Mouse (Mus musculus) liver, adult (tissue): ENCODE data around the gene B4galnt3.

ENCODE experiments used
- GATA4 ChIP-seq: IDR thresholded peaks from 2 replicates; pipeline ENCODE4 v1.6.1; 2014; ENCODE audit warnings: mild to moderate bottlenecking, low read length; ENCODE audit not compliant: insufficient replicate concordance

The B4galnt3 gene

DNA sequence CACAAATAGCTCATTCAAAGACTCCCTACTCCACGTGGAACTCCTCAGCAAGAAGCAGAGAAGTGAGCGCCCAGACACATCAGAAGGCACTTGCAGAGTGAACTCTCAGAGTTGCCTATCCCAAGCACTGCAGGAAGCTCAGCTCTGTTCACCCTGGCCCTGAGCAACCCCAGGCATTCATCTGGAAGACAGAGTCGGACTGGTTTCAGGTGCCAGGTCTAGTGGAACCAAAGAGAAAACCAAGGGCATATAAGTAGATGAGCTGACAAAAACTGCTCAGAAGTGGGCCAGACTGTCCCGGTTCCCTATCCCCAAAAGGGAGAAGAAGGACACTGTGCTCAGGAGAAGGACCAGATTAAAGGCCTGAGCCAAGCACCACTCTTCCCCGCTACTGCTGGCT lies 44.5 kb downstream of the B4galnt3 start:
- no peak for TF ChIP-seq GATA4

DNA sequence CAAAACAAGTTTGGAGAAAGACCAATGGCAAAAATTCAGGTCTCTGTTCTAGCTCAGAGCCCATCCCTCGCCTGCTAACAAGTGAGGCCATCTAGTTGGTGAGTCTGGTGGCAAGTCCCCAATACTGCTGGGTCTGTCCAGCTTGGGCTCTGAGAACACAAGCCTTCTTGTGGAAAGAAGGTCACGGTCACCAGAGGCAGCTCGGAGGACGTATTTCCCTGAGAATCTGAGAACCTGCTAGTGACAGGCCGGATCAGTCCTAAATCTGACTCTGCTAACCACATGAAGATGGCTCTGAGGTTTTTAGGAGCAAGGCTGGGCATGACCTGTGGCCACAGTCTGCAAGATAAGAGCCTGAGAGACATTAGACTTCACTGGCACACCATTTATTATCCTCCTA lies 47.7 kb downstream of the B4galnt3 start:
- no peak for TF ChIP-seq GATA4

DNA sequence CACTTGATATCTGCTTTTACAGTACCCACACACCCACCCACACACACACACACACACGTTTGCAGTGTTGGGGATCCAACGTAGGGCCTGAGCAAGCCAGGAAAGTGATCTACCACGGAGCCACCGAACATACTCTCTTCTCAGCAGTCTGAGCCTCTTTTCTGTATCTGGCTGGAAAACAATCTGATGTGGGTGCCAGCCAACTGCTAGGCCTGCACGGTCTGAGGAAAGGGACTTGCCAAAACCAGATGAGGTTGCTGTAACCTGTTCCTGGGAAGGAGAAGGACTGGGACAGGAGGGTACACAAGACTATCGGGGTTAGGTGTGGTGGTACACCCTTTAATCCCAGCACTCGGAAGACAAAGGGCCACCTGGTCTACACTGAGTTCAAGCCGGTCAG lies 51.1 kb downstream of the B4galnt3 start:
- no peak for TF ChIP-seq GATA4

GRCm38 (mm10) chr6:120242530-120242929 lies 51.8 kb downstream of the B4galnt3 start:
- TF ChIP-seq GATA4: no peak

- no peak for TF ChIP-seq GATA4
Measured at GRCm38 (mm10) chr6:120241453-120241852, 52.9 kb downstream of the B4galnt3 start.

GRCm38 (mm10) chr6:120240461-120240860 lies 53.9 kb downstream of the B4galnt3 start:
- TF ChIP-seq GATA4: no peak

GRCm38 (mm10) chr6:120235874-120236273 lies 58.5 kb downstream of the B4galnt3 start:
- TF ChIP-seq GATA4: no peak

DNA sequence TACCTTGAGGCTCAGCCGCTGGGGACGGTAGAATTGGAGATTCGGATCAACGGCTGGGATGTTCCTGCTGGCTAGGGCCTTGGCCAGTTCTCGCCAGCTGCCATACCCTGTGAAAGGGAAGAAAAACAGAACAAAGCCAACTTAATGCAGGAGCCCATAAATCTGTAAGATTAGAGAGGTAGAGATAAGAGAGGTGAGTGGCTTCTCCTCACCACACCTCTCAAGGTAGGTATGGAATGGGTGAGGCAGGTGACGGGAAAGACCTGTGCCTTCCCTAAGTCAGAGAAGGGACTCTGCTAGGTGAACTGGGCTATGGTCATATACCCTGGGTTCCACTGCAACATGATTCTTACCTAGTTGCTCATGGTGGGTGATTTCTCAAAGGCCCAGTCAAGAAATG lies 61.5 kb downstream of the B4galnt3 start:
- no peak for TF ChIP-seq GATA4

DNA sequence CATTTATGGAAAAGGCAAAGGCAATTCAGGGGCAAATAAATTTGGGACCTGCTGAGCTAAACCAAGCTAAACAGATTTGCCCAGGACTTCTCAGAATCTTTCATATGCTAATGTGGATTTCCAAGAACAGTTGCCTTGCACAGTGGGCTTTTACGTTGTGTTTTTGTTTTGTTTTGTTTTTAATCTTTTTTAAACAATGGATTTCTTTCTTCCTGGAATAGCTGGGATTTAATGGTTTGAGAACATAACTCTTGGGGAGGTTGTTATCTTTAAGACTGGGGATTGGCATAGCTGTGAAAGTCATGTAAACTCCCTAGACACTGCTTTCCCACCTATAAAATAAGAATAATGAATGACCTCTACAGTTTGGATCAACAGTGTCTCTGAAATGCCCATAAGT lies 63.9 kb downstream of the B4galnt3 start:
- TF ChIP-seq GATA4: no peak

DNA sequence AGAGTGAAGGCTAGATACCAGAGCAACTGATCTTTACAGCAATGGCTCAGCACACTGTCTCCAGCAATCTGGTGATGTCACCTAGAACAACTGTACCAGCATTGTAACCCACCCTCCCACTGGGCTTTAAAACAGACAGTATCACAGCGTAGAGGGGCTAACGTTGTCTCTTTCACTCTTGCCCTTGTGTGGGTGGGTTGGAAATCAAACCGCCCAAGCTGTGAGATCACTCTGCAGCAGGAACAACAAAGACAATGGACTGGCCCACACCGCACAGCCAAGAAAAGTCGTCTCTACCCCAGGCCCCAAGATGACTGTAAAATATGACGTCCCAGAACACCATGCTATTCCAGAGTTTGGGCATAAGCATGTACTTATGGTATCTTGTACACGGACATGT lies 64.6 kb downstream of the B4galnt3 start:
- no peak for TF ChIP-seq GATA4

- TF ChIP-seq GATA4: no peak
Measured at GRCm38 (mm10) chr6:120227068-120227467, 67.3 kb downstream of the B4galnt3 start.

GRCm38 (mm10) chr6:120225355-120225754 lies 69.0 kb downstream of the B4galnt3 start:
- TF ChIP-seq GATA4: no peak

GRCm38 (mm10) chr6:120222669-120223068 lies 71.7 kb downstream of the B4galnt3 start:
- TF ChIP-seq GATA4: no peak

DNA sequence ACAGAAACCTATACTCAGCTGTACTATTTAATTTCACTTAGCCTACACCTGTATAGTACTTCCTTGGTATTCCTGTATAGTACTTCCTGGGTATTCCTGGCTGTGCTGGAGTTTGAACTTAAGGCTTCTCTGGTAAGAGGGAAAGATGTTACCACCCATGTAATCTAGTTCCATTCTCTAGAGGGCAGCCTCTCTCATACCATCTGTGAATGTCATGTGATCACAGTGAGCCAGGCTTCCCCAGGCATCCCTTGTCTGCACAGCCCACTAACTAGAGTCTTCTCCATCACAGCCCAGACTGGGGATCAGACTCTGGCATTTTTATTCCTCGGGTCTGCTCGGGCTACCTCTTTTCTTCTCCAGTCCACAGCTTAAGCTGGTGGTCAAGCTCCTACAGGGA lies 75.1 kb downstream of the B4galnt3 start:
- no peak for TF ChIP-seq GATA4

DNA sequence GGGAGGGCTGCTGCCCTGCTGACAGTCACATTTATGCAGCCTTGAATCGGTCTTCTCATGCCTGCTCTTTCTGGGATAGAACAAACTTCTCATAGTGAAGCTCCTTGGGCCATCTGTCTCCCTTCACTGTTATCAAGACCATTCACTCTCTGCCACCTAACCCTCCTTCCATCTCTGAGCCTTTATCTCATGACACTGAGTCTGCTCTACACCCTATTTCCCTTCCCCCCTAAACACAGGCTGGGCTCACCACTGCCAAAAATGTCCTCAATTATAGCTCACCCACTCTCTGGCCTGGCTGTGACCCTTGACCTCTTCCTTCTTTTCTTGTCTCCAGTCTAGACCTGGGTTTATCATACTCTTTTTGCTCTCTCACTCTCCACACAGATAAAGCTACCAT lies 77.7 kb downstream of the B4galnt3 start:
- no peak for TF ChIP-seq GATA4

- no peak for TF ChIP-seq GATA4
Measured at GRCm38 (mm10) chr6:120211536-120211935, 82.8 kb downstream of the B4galnt3 start.

- no peak for TF ChIP-seq GATA4
Measured at GRCm38 (mm10) chr6:120206586-120206985, 87.8 kb downstream of the B4galnt3 start.

GRCm38 (mm10) chr6:120202406-120202805 lies 92.0 kb downstream of the B4galnt3 start:
- TF ChIP-seq GATA4: no peak

DNA sequence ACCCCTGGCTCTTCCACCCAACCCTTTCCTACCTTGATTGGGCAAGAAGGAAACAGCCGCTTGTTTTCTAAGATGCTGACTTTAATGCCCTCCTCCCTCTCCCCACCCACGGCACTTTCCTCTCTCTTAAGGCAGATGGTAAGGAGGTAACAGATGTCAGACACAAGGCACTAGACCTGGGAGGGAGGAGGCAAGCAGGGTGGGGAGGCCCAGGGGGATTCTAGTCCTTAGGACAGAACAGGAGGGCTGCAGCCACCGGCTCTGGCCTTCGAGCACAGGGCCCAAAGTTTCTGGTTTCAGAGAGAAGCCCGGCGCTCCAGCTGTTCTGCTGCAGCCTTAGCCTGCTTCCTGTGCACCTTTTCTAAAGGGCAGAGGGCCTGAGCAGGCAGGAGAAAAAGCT lies 92.4 kb downstream of the B4galnt3 start:
- TF ChIP-seq GATA4: no peak
